Mouse (Mus musculus): ENCODE results near the gene 4930539E08Rik. TPM values are rescaled to one million over a fixed set of nuclear protein-coding genes. Genes with fewer than 3 reads are reported as not detected.
A peak's percentile ranks its signal among the peaks of the same experiment; 100 is the strongest.

The 4930539E08Rik gene
- total RNA-seq, 2 experiments from 2014 or later: not detected

DNA sequence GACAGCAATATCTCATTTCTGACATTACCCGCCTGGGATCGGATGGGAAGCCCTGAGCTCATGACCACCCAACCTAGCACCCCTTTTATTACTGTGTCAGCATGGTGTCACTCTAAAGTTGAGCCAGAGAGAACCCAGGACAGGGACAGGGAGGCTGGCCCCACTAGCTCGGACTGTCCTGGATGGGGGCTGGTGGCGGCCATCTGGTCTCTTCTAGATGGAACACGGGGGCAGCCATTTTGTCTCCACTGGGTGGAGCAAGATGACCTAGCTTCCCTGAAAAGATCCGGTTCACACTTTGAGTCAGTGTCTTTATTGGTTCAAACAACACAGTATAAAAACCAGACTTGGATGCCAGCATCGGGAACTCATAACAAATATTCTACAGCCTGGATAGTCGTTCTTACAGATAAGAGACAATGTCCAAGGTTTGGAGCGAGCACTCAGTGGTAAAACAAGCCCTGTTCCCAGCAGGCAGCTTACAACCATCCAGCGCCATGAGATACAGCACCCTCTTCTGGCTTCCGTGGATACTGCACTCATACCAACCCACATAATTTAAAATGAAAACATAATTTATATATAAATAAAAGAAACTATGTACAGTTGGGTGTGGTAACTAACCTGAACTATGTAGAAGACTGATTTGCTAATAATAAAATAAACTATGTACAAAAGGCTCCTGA is 18.9 kb downstream of the 4930539E08Rik start:
- DNase-seq (ENCODE audit: low spot score in 2 of 2): no peak

- DNase-seq (ENCODE audit: low spot score in 2 of 2): no peak
Measured at GRCm38 (mm10) chr17:28895217-28895875, 19.8 kb downstream of the 4930539E08Rik start.

DNA sequence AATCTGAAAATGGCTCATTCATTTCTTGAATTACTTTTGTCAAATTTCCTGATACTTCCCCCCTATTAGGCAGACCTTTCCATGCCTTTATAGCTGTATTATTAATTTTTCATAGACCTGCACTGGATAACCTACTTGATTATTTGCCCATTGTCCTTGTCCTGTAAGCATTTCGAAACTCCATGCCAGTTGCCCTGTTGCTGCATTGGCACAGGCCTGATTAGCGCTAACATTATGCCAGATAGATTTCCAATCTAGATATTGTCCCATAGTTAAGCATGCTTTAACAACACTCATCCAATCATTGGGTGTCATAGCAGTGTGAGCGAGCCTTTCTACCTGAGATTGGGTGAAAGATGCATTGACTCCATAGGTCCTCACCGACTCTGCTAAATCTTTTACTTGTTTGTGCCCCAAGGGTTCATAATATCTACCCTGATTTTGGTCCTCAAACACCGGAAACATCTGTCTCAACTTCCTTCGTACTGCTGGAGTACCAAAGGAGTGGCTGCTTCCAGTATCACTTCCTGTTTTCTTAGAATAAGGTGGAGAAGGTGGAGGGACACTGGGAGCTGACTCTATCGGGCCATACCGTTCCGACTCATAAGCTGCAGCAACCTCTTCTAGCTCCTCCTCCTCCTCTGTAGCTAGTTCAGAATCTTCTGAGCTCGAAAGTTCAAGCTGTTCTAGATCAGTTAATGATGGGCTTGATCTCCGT is 20.9 kb downstream of the 4930539E08Rik start:
- DNase-seq (ENCODE audit: low spot score in 2 of 2): no peak

GRCm38 (mm10) chr17:28886266-28886665 is 28.9 kb downstream of the 4930539E08Rik start:
- no peak for DNase-seq (ENCODE audit: low spot score in 2 of 2)

- DNase-seq (ENCODE audit: low spot score in 2 of 2): no peak
Measured at GRCm38 (mm10) chr17:28885231-28885630, 29.9 kb downstream of the 4930539E08Rik start.

DNA sequence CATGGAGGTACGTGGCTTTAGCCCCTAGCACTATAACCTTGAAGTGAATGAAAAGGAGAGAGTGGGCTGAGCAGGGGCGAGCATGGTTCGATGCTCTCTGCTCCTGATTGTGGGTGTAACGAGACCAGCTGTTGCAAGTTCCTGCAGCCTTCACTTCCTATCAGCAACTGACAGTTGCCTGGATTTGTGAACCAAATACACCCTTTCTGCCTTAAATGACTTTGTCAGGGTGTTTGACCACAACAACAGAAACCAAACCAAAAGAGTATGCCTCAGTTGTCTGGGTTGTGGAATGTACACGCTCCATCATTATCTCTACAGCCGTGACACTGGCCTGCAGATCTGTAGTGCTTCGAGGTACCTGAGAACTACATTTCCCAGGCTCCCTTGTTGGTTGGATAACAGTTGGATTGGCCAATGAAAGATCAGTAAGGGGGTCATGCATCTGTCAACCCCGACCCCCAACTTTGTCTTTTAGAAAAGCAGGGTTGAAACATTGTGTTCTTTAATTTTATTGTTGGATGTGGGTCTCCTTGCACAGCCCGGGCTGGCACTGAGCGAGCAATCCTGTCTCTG is 31.1 kb downstream of the 4930539E08Rik start:
- no peak for DNase-seq (ENCODE audit: low spot score in 2 of 2)

- no peak for DNase-seq (ENCODE audit: low spot score in 2 of 2)
Measured at GRCm38 (mm10) chr17:28882810-28883209, 32.3 kb downstream of the 4930539E08Rik start.

DNA sequence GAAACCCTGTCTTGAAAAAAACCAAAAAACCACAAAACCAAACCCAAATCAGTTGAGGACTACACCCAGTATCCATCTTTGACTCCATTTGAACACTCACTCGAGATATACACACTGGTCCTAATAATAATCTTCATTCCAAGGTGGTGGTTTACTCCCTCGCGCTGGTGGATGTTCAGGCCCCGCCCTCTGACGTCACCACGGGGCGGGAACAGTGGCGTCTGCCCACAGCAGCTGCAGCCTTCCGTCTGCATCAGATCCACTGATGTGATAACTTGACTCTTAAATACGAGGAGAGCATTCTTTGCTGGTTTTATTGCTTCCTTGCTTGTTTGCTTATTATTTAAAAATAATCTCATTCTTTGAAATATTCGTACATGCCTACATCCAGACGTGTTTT is 32.8 kb downstream of the 4930539E08Rik start:
- peak; percentile 51 to 76 for DNase-seq (ENCODE audit: low spot score in 2 of 2)

DNA sequence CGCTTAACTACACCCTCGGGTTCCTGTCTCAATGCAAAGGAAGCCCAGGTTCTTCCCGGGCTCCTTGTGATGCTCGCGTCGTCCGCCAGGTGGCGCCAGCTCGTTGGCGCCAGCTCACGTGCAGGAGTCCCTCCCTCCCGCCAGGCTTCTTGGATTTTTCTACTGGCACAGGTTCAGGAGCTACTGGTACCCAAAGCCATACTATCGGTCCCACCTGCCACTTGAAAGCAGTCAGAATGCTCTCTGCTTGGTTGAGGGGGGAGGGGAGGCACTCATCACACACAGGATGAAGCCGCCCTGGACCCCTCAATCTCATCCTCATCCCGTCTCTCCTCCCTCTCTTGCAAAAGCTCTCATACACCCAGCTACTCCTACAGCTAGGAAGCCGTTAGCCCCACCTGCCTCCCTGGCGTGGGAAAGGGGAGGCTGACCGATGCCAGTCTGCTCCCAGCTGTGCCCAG is 35.2 kb downstream of the 4930539E08Rik start:
- DNase-seq (ENCODE audit: low spot score in 2 of 2): peak; percentile 74 to 80

DNA sequence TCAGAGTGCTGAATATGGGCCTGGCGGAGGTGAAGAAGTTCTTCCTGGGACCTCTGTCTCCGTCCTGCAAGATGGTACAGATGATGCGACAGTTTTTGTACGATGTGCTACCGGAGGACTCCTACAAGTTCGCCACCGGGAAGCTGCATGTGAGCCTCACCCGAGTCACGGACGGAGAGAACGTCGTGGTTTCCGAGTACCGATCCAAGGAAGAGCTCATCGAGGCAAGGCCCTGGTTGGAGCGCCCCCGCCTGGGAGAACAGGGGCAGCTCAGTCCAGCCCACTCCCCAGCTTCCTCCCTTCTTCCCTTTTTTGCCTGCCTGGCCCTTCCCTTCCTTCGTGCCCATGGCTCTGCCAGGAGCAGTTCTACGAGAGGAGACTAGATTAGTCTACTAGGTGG is 38.3 kb downstream of the 4930539E08Rik start:
- DNase-seq (ENCODE audit: low spot score in 2 of 2): no peak

GRCm38 (mm10) chr17:28876331-28876730 is 38.8 kb downstream of the 4930539E08Rik start:
- DNase-seq (ENCODE audit: low spot score in 2 of 2): no peak

GRCm38 (mm10) chr17:28875316-28875715 is 39.8 kb downstream of the 4930539E08Rik start:
- peak in 1 of 2 experiments; percentile 29 for DNase-seq (ENCODE audit: low spot score in 2 of 2)

GRCm38 (mm10) chr17:28874825-28875224 is 40.3 kb downstream of the 4930539E08Rik start:
- peak; percentile 50 to 74 for DNase-seq (ENCODE audit: low spot score in 2 of 2)

DNA sequence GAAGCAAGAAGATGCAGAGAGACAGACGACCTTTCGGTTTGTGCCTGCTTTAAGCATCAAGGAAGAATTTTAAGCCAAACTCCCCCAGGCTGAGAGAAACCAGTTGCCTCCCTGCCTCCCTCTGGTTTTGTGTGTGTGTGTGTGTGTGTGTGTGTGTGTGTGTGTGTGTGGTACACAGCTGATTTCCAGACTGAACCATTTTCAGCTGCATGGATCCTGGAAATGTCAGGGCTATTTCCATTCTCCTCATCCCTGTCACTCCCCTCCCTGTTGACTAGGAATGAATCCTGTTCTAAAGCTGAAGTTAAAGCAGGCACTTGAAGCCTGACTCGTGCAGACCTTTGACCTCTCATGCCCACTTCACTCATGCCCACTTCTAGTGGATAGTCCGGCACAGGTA is 40.9 kb downstream of the 4930539E08Rik start:
- DNase-seq (ENCODE audit: low spot score in 2 of 2): no peak

- DNase-seq (ENCODE audit: low spot score in 2 of 2): no peak
Measured at GRCm38 (mm10) chr17:28872322-28872721, 42.8 kb downstream of the 4930539E08Rik start.

- DNase-seq (ENCODE audit: low spot score in 2 of 2): no peak
Measured at GRCm38 (mm10) chr17:28871831-28872230, 43.3 kb downstream of the 4930539E08Rik start.

- DNase-seq (ENCODE audit: low spot score in 2 of 2): no peak
Measured at GRCm38 (mm10) chr17:28870435-28870834, 44.7 kb downstream of the 4930539E08Rik start.

DNA sequence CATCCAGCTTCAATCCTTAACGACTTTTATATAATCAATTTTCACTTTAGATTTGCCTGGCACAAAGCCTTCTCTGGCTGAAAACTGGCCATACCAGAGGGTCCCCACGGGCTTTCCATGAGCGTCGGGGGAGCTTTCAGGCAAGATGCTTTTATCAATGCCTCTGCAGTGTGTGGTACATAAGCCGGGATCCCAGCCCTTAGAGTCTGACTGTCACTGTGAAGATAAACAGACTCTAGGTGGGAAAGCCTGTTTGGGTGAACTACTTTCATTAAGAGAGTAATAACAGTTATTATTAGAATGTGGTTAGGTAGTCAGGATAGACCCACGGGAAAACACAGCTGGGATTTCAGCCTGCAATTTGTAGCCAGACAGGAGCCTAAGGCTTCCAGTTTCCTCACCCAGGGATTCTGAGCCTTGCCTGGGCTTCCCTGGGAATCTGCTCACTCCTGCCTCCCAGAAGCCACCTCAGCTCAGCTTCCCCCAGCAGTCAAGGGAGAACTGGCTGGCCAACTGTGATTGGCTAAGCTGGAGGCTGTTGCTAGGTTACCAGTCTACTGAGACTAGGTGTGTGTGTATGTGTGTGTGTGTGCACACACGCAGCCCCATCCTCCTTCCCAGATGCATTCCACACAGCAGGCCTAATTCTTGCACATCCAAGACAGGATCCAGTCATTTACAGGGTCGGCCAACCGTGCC is 45.6 kb downstream of the 4930539E08Rik start:
- no peak for DNase-seq (ENCODE audit: low spot score in 2 of 2)

GRCm38 (mm10) chr17:28867381-28867780 is 47.7 kb downstream of the 4930539E08Rik start:
- no peak for DNase-seq (ENCODE audit: low spot score in 2 of 2)

- DNase-seq (ENCODE audit: low spot score in 2 of 2): no peak
Measured at GRCm38 (mm10) chr17:28866921-28867320, 48.2 kb downstream of the 4930539E08Rik start.

GRCm38 (mm10) chr17:28864464-28864863 is 50.7 kb downstream of the 4930539E08Rik start:
- DNase-seq (ENCODE audit: low spot score in 2 of 2): no peak
